Mouse (Mus musculus): Measurements from ENCODE around the gene AI182371. TPM values are rescaled to one million over a fixed set of nuclear protein-coding genes. Genes with fewer than 3 reads are reported as not detected.

The AI182371 gene
- polyA plus RNA-seq, 1 experiment from 2014 or later, result 0.34 TPM

DNA sequence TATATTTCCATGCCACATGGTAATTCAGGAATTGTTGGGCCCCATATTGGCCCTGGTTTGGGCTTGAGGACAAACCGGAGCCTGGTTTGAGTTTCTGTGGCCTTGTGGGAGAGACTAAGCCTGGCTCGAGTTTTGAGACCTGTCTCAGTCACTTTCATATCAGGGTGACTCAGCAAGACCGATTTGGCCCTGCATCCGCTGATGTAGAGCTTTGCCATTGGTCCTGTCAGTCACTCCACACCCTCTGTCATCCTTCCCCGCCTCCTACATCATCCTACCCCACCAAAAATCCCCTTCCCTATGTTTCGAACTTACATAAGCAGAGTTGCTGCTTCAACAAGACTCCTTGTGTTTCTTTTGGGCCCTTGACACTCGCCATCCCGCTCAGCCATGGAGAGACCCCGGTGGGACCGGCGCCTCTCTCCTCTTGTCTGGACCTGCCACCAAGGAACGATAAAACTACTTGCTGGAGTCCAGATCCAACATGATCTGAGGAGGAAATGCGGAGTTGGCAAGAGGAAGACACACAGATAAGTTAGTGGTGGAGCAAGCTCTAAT lies 34.7 kb downstream of the AI182371 start:
- H3K27ac ChIP-seq, result no peak overlapping the region
- no peaks in the 10 kb centered on the region for H3K9me3 ChIP-seq (replicated peaks)
- no peak overlapping the region for H3K4me2 ChIP-seq
- H3K4me1 ChIP-seq, result no peaks in the 10 kb centered on the region
- H3K9ac ChIP-seq, result no peak overlapping the region
- no peaks in the 10 kb centered on the region for H3K36me3 ChIP-seq (ENCODE audit: poor library complexity, severe bottlenecking)
- H3K27me3 ChIP-seq, result no peaks in the 10 kb centered on the region
- ATAC-seq, result no peak
- 90% methylated on average over 13 of the region's 13 CpGs for WGBS
- H3K4me3 ChIP-seq, result no peak overlapping the region

DNA sequence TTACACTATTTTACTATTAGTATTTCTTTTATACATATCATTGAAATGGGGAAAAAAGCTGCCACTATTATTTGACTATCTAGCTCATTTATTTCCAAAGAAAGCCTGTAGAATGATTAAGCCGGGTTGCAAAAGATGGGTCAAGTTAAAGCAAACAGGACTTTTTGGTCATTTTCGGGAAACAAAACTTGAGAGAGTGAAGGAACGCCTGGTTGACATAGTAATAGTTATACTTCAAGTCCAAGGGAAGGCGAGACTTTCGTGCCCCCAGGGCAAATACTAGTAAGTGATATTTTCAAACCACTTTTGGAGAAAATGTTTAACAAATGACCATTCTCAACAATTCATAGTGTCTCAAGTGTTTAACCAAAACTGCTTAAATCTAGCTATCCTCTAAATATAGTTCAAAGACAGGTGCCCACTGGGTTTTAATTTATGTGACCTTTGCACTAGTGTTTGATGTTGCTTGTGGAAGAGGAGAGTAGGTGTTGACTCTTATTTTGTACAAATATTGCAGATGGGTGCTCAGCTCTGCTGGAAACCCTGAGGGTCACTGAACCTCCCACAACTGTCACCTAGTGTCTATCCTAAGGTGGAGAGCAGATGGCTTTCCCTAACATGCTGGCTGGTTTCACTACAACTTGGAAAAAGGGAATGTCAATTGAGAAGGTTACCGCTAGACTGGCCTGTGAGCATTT lies 37.9 kb downstream of the AI182371 start:
- no peak overlapping the region for H3K4me2 ChIP-seq
- WGBS, result 94% methylated on average over 6 of the region's 6 CpGs

GRCm38 (mm10) chr2:35061338-35061737 lies 40.0 kb downstream of the AI182371 start, which contains the start of gene Hc:
Gene Hc (minus strand): TSS chr2:35061438.
- no peaks in the 10 kb centered on the region for H3K9me3 ChIP-seq (replicated peaks)
- ATAC-seq, result no peak
- no peak within 1 kb of the TSS for H3K4me3 ChIP-seq
- no peaks in the 10 kb centered on the region for H3K36me3 ChIP-seq (ENCODE audit: poor library complexity, severe bottlenecking)
- 86% methylated on average over 5 of the region's 5 CpGs for WGBS
- H3K27ac ChIP-seq, result no peak within 1 kb of the TSS
- H3K27me3 ChIP-seq, result no peaks in the 10 kb centered on the region
- H3K9ac ChIP-seq, result no peak within 1 kb of the TSS
- H3K4me1 ChIP-seq, result no peaks in the 10 kb centered on the region
- no peak within 1 kb of the TSS for H3K4me2 ChIP-seq

More for the DNA sequence above, 37.9 kb downstream of the AI182371 start:
- H3K9me3 ChIP-seq (replicated peaks), result no peaks in the 10 kb centered on the region
- no peaks in the 10 kb centered on the region for H3K4me1 ChIP-seq
- no peak overlapping the region for H3K27ac ChIP-seq
- H3K4me3 ChIP-seq, result no peak overlapping the region
- H3K36me3 ChIP-seq (ENCODE audit: poor library complexity, severe bottlenecking), result no peaks in the 10 kb centered on the region
- no peak overlapping the region for H3K9ac ChIP-seq
- H3K27me3 ChIP-seq, result no peaks in the 10 kb centered on the region
- ATAC-seq, result no peak

- H3K4me2 ChIP-seq, result no peak overlapping the region
- no peak overlapping the region for H3K9ac ChIP-seq
- no peak for ATAC-seq
- 84% methylated on average over 6 of the region's 6 CpGs for WGBS
- H3K9me3 ChIP-seq (replicated peaks), result no peaks in the 10 kb centered on the region
- H3K27ac ChIP-seq, result no peak overlapping the region
- H3K4me1 ChIP-seq, result no peaks in the 10 kb centered on the region
- H3K36me3 ChIP-seq (ENCODE audit: poor library complexity, severe bottlenecking), result no peaks in the 10 kb centered on the region
- no peak overlapping the region for H3K4me3 ChIP-seq
- no peaks in the 10 kb centered on the region for H3K27me3 ChIP-seq
Measured at GRCm38 (mm10) chr2:35060897-35061296, 40.4 kb downstream of the AI182371 start.

DNA sequence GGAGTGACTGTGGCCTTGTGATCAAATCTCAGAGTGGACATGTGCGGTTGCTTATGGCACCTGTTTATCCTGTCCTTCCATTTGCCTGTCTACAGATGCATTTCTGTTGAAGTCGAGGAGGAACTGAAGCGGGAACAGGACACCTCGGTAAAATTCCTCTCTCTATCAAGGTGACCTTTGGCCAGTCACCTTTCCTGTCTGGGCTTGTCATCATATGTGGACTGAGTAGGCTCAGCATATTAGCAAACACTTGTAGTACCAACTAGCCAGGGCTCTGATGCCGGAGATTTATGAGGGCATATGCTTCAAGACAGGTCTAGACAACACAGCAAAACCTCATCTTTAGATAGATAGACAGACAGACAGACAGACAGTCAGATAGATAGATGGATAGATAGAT lies 41.1 kb downstream of the AI182371 start:
- H3K9me3 ChIP-seq (replicated peaks), result no peaks in the 10 kb centered on the region
- WGBS, result 89% methylated on average over 5 of the region's 5 CpGs
- no peak for ATAC-seq
- no peak overlapping the region for H3K9ac ChIP-seq
- H3K27ac ChIP-seq, result no peak overlapping the region
- H3K27me3 ChIP-seq, result no peaks in the 10 kb centered on the region
- no peaks in the 10 kb centered on the region for H3K36me3 ChIP-seq (ENCODE audit: poor library complexity, severe bottlenecking)
- no peak overlapping the region for H3K4me3 ChIP-seq
- no peaks in the 10 kb centered on the region for H3K4me1 ChIP-seq
- H3K4me2 ChIP-seq, result no peak overlapping the region

DNA sequence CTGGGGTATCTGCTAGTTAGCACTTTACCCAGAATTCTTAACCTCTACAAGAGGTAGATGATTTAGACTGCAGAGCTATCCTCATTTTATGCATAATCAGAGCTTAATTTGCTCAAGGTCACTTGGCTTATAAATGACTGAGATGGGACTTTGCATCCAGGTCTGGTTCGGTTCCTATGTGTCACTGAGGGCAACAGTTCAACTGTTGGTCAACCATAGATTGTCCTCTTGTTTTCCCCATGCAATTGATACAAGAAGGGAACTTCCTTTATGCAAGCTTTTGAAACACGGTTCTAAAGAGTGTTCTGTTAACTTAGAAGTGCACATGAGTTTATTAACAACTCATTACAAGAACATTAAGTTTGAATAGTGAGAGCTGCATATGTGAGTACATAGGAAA lies 43.0 kb downstream of the AI182371 start:
- H3K4me1 ChIP-seq, result no peaks in the 10 kb centered on the region
- H3K9me3 ChIP-seq (replicated peaks), result no peaks in the 10 kb centered on the region
- no peak overlapping the region for H3K9ac ChIP-seq
- H3K27ac ChIP-seq, result no peak overlapping the region
- H3K4me2 ChIP-seq, result no peak overlapping the region
- WGBS, result 85% methylated on average over 2 of the region's 2 CpGs
- H3K27me3 ChIP-seq, result no peaks in the 10 kb centered on the region
- H3K36me3 ChIP-seq (ENCODE audit: poor library complexity, severe bottlenecking), result no peaks in the 10 kb centered on the region
- ATAC-seq, result no peak
- H3K4me3 ChIP-seq, result no peak overlapping the region

GRCm38 (mm10) chr2:35057243-35057642 lies 44.1 kb downstream of the AI182371 start:
- Histone ChIP-seq H3K9ac (no peak overlapping the region), H3K27ac (no peak overlapping the region), H3K27me3 (no peaks in the 10 kb centered on the region), H3K4me3 (no peak overlapping the region), H3K4me1 (no peaks in the 10 kb centered on the region), H3K36me3 (ENCODE audit: poor library complexity, severe bottlenecking) (no peaks in the 10 kb centered on the region), H3K4me2 (no peak overlapping the region), H3K9me3 (replicated peaks) (no peaks in the 10 kb centered on the region)
- ATAC-seq, result no peak
- WGBS, result 91% methylated on average over 11 of the region's 11 CpGs

DNA sequence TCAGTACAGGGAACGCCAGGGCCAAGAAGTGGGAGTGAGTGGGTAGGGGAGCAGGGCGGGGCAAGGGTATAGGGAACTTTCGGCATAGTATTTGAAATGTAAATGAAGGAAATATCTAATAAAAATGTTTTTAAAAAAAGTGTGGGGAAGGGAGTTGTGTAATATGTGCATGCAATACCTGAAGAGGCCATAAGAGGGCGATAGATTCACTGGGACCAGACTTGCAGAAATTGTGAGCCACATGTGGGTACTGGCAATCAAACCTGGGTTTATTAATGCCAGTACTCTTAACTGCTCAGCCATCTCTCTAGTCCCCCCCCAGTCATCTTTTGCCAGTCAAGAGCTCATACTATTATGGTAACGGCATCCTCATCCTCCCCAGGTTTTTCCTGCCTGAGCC lies 52.5 kb downstream of the AI182371 start:
- 43% methylated on average over 5 of the region's 5 CpGs for WGBS
- H3K4me3 ChIP-seq, result no peak overlapping the region
- H3K4me2 ChIP-seq, result no peak overlapping the region

GRCm38 (mm10) chr2:35044956-35045355 lies 56.4 kb downstream of the AI182371 start:
- H3K9ac ChIP-seq, result no peak overlapping the region
- no peak for ATAC-seq
- no peaks in the 10 kb centered on the region for H3K36me3 ChIP-seq (ENCODE audit: poor library complexity, severe bottlenecking)
- 83% methylated on average over 2 of the region's 2 CpGs for WGBS
- no peak overlapping the region for H3K4me2 ChIP-seq
- no peak overlapping the region for H3K27ac ChIP-seq
- H3K27me3 ChIP-seq, result no peaks in the 10 kb centered on the region
- no peak overlapping the region for H3K4me3 ChIP-seq
- no peaks in the 10 kb centered on the region for H3K4me1 ChIP-seq
- H3K9me3 ChIP-seq (replicated peaks), result peaks cover 4% of the 10 kb centered on the region

More for the DNA sequence above, 52.5 kb downstream of the AI182371 start:
- H3K9ac ChIP-seq, result no peak overlapping the region
- H3K36me3 ChIP-seq (ENCODE audit: poor library complexity, severe bottlenecking), result no peaks in the 10 kb centered on the region
- no peaks in the 10 kb centered on the region for H3K27me3 ChIP-seq
- H3K4me1 ChIP-seq, result no peaks in the 10 kb centered on the region
- no peaks in the 10 kb centered on the region for H3K9me3 ChIP-seq (replicated peaks)
- ATAC-seq, result no peak
- H3K27ac ChIP-seq, result no peak overlapping the region

- ATAC-seq, result no peak
- no peak overlapping the region for H3K9ac ChIP-seq
- H3K4me3 ChIP-seq, result no peak overlapping the region
- no peaks in the 10 kb centered on the region; the same call in 1 of the 2 replicates for H3K4me1 ChIP-seq
- peaks cover 4% of the 10 kb centered on the region for H3K9me3 ChIP-seq (replicated peaks)
- no peaks in the 10 kb centered on the region for H3K27me3 ChIP-seq
- WGBS, result 86% methylated on average over 9 of the region's 9 CpGs
- H3K27ac ChIP-seq, result no peak overlapping the region
- no peak overlapping the region for H3K4me2 ChIP-seq
- no peaks in the 10 kb centered on the region for H3K36me3 ChIP-seq (ENCODE audit: poor library complexity, severe bottlenecking)
Measured at GRCm38 (mm10) chr2:35038580-35039375, 62.6 kb downstream of the AI182371 start.
